Mouse (Mus musculus): ENCODE data around the gene Hhat. TPM values are rescaled to one million over a fixed set of nuclear protein-coding genes. Genes with fewer than 3 reads are reported as not detected.

Hhat gene
- polyA plus RNA-seq, 1 experiment from 2014 or later = 4.4 TPM

- no peaks in the 10 kb centered on the region for H3K36me3 ChIP-seq (replicated peaks)
- peaks cover 32% of the 10 kb centered on the region for H3K4me1 ChIP-seq
- no peaks in the 10 kb centered on the region for H3K9me3 ChIP-seq
- H3K4me2 ChIP-seq = no peak overlapping the region
- ATAC-seq (ENCODE audit: low FRiP score) = no peak
- H3K27me3 ChIP-seq = 0 out of 2 replicates have a peak, but pooled peaks cover 4% of the 10 kb centered on the region
- no peak overlapping the region for H3K4me3 ChIP-seq (replicated peaks)
- 32% methylated on average over 12 of the region's 12 CpGs for whole genome bisulfite sequencing
- H3K9ac ChIP-seq = no peak overlapping the region
- H3K27ac ChIP-seq = no peak overlapping the region
These were observed 248.4 kb downstream of the Hhat start for GRCm38 (mm10) chr1:192522376-192523178.

- 25% methylated on average over 13 of the region's 13 CpGs for WGBS
- Histone ChIP-seq H3K9ac (no peak overlapping the region), H3K9me3 (no peaks in the 10 kb centered on the region), H3K36me3 (replicated peaks) (no peaks in the 10 kb centered on the region), H3K4me1 (peaks cover 32% of the 10 kb centered on the region), H3K4me3 (replicated peaks) (no peak overlapping the region), H3K4me2 (no peak overlapping the region), H3K27ac (no peak overlapping the region), H3K27me3 (0 out of 2 replicates have a peak, but pooled peaks cover 4% of the 10 kb centered on the region)
- ATAC-seq (ENCODE audit: low FRiP score) = no peak
These were observed 250.1 kb downstream of the Hhat start for GRCm38 (mm10) chr1:192520836-192521435.

DNA sequence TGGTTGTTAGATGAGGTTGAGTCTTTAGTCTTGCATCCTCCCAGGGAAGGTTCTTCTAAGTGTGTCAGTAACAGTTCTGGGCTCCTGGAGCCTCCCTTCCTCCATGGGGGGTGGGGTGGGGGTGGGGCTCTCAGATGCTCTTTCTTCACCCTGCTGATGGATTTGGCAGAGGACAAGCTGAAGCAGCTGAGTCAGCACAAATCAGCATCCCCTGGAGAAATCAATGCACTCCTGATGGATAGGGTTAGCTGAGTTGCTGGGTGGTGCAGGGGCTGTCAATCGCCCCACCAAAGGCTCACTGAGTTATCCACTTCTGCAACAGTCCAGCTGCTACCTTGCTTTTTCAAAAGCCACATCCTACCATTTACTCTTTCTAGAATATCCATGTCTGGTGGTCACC, 251.3 kb downstream of the Hhat start:
- ATAC-seq (ENCODE audit: low FRiP score) = no peak
- peaks cover 27% of the 10 kb centered on the region for H3K4me1 ChIP-seq
- WGBS = 93% methylated on average over 1 of the region's 1 CpGs

GRCm38 (mm10) chr1:192515373-192515772, 255.7 kb downstream of the Hhat start:
- WGBS = 78% methylated on average over 3 of the region's 3 CpGs
- Histone ChIP-seq H3K27ac (no peak overlapping the region), H3K9ac (no peak overlapping the region), H3K27me3 (no peaks in the 10 kb centered on the region), H3K4me3 (replicated peaks) (no peak overlapping the region), H3K4me2 (no peak overlapping the region), H3K9me3 (no peaks in the 10 kb centered on the region), H3K4me1 (peaks cover 2% of the 10 kb centered on the region; the same call in 1 of the 2 replicates), H3K36me3 (replicated peaks) (no peaks in the 10 kb centered on the region)
- ATAC-seq (ENCODE audit: low FRiP score) = no peak

More for the DNA sequence above, 251.3 kb downstream of the Hhat start:
- Histone ChIP-seq H3K9me3 (no peaks in the 10 kb centered on the region), H3K4me2 (no peak overlapping the region), H3K27ac (no peak overlapping the region), H3K27me3 (0 out of 2 replicates have a peak, but pooled peaks cover 4% of the 10 kb centered on the region), H3K9ac (no peak overlapping the region), H3K4me3 (replicated peaks) (no peak overlapping the region), H3K36me3 (replicated peaks) (no peaks in the 10 kb centered on the region)

DNA sequence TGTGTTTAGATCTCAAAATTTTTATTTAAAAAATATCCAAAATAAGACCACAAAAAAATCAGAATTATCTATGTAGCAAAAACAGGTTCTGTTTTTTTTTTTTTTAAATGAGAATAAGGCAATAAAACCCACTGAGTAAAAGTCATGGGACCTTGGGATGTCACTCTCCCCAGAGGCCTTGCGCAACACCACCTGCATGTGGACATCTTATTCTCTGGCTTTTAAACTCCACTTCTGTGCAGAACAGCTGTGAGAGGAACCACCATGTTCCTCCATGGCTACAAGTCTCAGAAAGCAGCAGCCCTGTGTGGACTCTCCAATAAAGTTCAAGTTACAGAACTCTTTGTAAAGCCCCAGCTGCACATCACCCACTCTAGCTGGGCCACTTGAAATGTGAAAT, 258.2 kb downstream of the Hhat start:
- no peak for ATAC-seq (ENCODE audit: low FRiP score)
- WGBS = 100% methylated on average over 1 of the region's 1 CpGs
- no peak overlapping the region for H3K4me3 ChIP-seq (replicated peaks)
- H3K36me3 ChIP-seq (replicated peaks) = no peaks in the 10 kb centered on the region
- no peaks in the 10 kb centered on the region for H3K4me1 ChIP-seq
- H3K4me2 ChIP-seq = no peak overlapping the region
- H3K9ac ChIP-seq = no peak overlapping the region
- no peak overlapping the region for H3K27ac ChIP-seq
- no peaks in the 10 kb centered on the region for H3K9me3 ChIP-seq
- H3K27me3 ChIP-seq = no peaks in the 10 kb centered on the region

- WGBS = 91% methylated on average over 4 of the region's 4 CpGs
- H3K27ac ChIP-seq = no peak overlapping the region
- H3K27me3 ChIP-seq = no peaks in the 10 kb centered on the region
- no peak overlapping the region for H3K4me3 ChIP-seq (replicated peaks)
- no peak overlapping the region for H3K9ac ChIP-seq
- no peaks in the 10 kb centered on the region for H3K9me3 ChIP-seq
- no peak overlapping the region for H3K4me2 ChIP-seq
- H3K4me1 ChIP-seq = no peaks in the 10 kb centered on the region
- no peak for ATAC-seq (ENCODE audit: low FRiP score)
- H3K36me3 ChIP-seq (replicated peaks) = no peaks in the 10 kb centered on the region
These were observed 267.4 kb downstream of the Hhat start for GRCm38 (mm10) chr1:192503651-192504050.

DNA sequence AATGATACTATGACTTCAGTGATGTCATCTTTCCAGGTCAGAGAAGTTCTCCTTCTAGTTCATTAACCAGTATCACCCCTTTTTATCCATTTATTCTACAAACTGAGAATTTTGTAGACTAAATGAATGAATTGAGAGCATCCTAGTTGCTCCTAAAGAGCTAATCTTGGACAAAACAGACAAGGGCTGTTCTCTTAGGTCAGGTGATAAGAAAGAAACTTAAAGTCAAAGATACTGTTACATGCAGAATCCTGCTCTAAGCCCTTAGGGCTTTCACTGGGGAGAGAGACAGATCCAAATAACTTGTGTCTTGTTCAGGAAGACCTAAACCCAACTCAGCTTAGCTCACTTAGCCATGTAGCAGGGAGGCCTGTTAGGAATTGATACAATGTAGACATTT, 268.2 kb downstream of the Hhat start:
- Histone ChIP-seq H3K36me3 (replicated peaks) (no peaks in the 10 kb centered on the region), H3K4me3 (replicated peaks) (no peak overlapping the region), H3K4me1 (no peaks in the 10 kb centered on the region), H3K4me2 (no peak overlapping the region), H3K9ac (no peak overlapping the region), H3K9me3 (no peaks in the 10 kb centered on the region), H3K27ac (no peak overlapping the region), H3K27me3 (no peaks in the 10 kb centered on the region)
- no peak for ATAC-seq (ENCODE audit: low FRiP score)

GRCm38 (mm10) chr1:192502016-192502415, 269.0 kb downstream of the Hhat start:
- H3K36me3 ChIP-seq (replicated peaks) = no peaks in the 10 kb centered on the region
- H3K4me1 ChIP-seq = no peaks in the 10 kb centered on the region
- H3K27me3 ChIP-seq = no peaks in the 10 kb centered on the region
- H3K9me3 ChIP-seq = no peaks in the 10 kb centered on the region
- no peak for ATAC-seq (ENCODE audit: low FRiP score)
- H3K4me3 ChIP-seq (replicated peaks) = no peak overlapping the region
- WGBS = 78% methylated on average over 9 of the region's 9 CpGs
- H3K27ac ChIP-seq = no peak overlapping the region
- H3K4me2 ChIP-seq = no peak overlapping the region
- H3K9ac ChIP-seq = no peak overlapping the region

GRCm38 (mm10) chr1:192497505-192497904, 273.5 kb downstream of the Hhat start:
- Histone ChIP-seq H3K9me3 (no peaks in the 10 kb centered on the region), H3K4me2 (no peak overlapping the region), H3K27me3 (no peaks in the 10 kb centered on the region), H3K4me1 (no peaks in the 10 kb centered on the region), H3K4me3 (replicated peaks) (no peak overlapping the region), H3K9ac (no peak overlapping the region), H3K36me3 (replicated peaks) (no peaks in the 10 kb centered on the region), H3K27ac (no peak overlapping the region)
- ATAC-seq (ENCODE audit: low FRiP score) = no peak
- WGBS = 96% methylated on average over 2 of the region's 2 CpGs

DNA sequence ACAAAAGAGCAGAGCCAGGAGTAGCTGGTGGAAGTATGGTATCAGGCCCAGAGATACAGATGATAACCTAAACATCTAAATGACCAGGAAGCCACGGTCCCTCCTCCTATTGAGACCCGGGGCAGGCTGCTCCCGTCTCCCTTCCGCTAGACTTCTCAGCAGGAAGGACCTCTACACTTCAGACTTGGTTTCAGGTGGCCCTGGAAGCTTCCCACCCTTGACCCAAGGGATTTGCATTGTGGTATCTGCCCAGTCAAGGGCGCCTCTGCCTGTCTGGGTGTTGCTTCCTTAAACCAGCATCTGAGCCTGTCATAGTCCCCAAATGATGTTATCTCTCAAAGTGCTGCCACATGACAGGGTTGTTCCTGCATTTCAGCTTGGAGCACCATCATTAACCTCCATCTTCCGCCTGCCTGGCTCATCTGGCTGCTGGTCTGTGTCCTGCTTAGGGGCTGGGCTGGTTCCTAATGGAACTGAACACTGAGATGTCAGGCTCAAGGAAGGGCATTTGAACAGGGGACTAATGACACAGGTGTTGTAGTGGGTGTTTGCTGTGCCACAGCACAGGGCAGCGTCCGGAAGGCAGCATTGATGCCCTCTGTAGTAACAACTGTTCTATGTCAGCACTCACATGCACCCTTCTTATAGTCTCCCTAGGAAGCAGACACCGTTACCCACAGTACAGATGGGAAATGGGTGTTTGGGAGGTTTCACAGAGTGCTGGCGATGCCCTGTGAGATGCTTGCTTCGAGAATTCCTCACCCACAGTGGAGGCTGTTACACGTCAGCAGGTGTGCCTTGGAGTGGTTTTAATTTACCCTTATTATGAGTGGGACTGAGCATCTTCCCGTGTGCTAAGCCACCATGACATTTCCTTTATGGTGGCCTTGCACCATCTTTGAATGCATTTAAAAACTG, 280.9 kb downstream of the Hhat start:
- Histone ChIP-seq H3K27me3 (no peaks in the 10 kb centered on the region), H3K36me3 (replicated peaks) (no peaks in the 10 kb centered on the region), H3K4me1 (no peaks in the 10 kb centered on the region), H3K9me3 (no peaks in the 10 kb centered on the region), H3K4me2 (no peak overlapping the region), H3K9ac (no peak overlapping the region), H3K27ac (no peak overlapping the region), H3K4me3 (replicated peaks) (no peak overlapping the region)
- ATAC-seq (ENCODE audit: low FRiP score) = no peak
- WGBS = 84% methylated on average over 13 of the region's 13 CpGs

GRCm38 (mm10) chr1:192487571-192487970, 283.5 kb downstream of the Hhat start:
- H3K9me3 ChIP-seq = no peaks in the 10 kb centered on the region
- no peak overlapping the region for H3K4me2 ChIP-seq
- H3K4me3 ChIP-seq (replicated peaks) = no peak overlapping the region
- H3K27ac ChIP-seq = no peak overlapping the region
- 93% methylated on average over 11 of the region's 11 CpGs for WGBS
- H3K27me3 ChIP-seq = no peaks in the 10 kb centered on the region
- H3K4me1 ChIP-seq = no peaks in the 10 kb centered on the region
- ATAC-seq (ENCODE audit: low FRiP score) = no peak
- no peaks in the 10 kb centered on the region for H3K36me3 ChIP-seq (replicated peaks)
- no peak overlapping the region for H3K9ac ChIP-seq

GRCm38 (mm10) chr1:192485030-192485429, 286.0 kb downstream of the Hhat start:
- H3K27ac ChIP-seq = no peak overlapping the region
- no peak for ATAC-seq (ENCODE audit: low FRiP score)
- no peaks in the 10 kb centered on the region for H3K4me1 ChIP-seq
- H3K9ac ChIP-seq = no peak overlapping the region
- H3K9me3 ChIP-seq = no peaks in the 10 kb centered on the region
- H3K27me3 ChIP-seq = no peaks in the 10 kb centered on the region
- H3K4me2 ChIP-seq = no peak overlapping the region
- 79% methylated on average over 3 of the region's 3 CpGs for WGBS
- H3K36me3 ChIP-seq (replicated peaks) = no peaks in the 10 kb centered on the region
- H3K4me3 ChIP-seq (replicated peaks) = no peak overlapping the region

All from forebrain, embryonic 12.5 days (tissue).